Mouse (Mus musculus) lung, adult 2 months (tissue): ENCODE measurements around the gene 4930579G24Rik.

Experiments used
- CTCF ChIP-seq: fragments of 200-500 bp; IDR thresholded peaks from 2 replicates; pipeline ENCODE4 v1.5.1; 2011; ENCODE audit warnings: mild to moderate bottlenecking, low read length, control low read depth; ENCODE audit not compliant: insufficient read depth
- POLR2A ChIP-seq: fragments of 200-500 bp; IDR thresholded peaks from 2 replicates; pipeline ENCODE4 v1.6.1; 2011; ENCODE audit warnings: low read depth, mild to moderate bottlenecking, control low read depth, low read length, borderline replicate concordance; ENCODE audit errors: extremely low read depth

DNA sequence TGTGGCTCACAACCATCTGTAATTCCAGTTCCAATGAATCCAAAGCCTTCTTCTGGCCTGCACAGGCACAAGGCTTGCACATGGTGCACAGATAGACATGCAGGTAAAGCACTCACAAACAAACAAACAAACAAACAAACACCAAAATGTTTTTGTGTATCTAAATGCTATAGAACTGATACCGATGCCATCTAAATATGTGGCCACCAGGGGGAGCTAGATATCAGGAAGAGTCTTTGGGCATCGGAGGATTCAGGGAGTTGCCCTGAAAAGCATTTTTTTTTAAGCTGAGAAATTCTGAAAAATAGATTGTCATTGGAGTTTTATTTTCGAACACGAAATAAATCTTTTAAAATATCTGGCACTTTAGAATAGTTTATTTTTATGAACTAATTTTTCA, 44.2 kb downstream of the 4930579G24Rik start:
- TF ChIP-seq POLR2A, result no peak
- TF ChIP-seq CTCF, result 0 out of 2 replicates have a peak, but pooled peaks have one; percentile 17
